Mouse (Mus musculus): Measurements from ENCODE around the gene Tpt1. TPM values are rescaled to one million over a fixed set of nuclear protein-coding genes. Genes with fewer than 3 reads are reported as not detected.

The Tpt1 gene
- polyA plus RNA-seq, 1 experiment: 3,849 TPM

DNA sequence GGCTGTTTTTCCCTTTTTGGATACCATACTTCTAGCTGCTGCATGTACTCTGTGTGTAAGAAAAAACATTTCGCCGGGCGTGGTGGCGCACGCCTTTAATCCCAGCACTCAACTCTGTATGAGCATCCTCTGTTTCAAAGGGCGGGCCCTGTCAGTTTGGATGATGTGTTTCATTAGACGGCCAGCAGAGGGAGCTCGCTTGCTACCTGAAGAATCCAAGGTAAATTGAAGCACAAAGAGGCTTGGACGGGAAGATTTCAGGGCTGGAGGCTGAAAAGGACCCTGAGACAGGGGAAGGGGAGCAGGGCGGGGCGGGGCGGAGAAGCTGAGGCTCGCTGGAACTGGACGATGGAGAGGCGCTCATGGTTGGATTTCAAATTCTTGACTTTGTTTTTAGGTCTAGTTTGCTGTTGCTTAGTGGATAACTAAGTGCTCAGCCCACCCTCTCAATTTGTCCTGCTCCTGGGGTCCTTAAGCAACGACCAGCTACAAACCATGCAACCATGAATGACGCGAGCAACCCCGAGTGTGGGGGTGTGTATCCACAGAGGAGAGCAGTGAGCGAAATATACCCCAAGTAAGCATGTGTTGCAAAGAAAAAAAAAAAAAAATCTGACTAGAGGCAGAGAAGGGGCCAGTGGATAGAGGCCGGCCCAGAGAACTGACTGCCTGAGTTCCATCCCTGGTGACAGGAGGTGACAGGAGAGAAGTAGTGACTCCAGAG, 31.6 kb downstream of the Tpt1 start:
- H3K27ac ChIP-seq (ENCODE audit: insufficient read depth, low read depth, low read length): no peak overlapping the region
- H3K4me3 ChIP-seq (ENCODE audit: insufficient read depth, low read length): no peak overlapping the region
- TF ChIP-seq POLR2A (IDR thresholded peaks at IDR 0.05; ENCODE audit: borderline replicate concordance, low read depth, low read length) (no peak), CTCF (IDR thresholded peaks at IDR 0.05; ENCODE audit: low read depth, low read length) (peak; percentile 87)
- H3K4me1 ChIP-seq (ENCODE audit: control insufficient read depth, insufficient read depth, low read length): peaks cover 2% of the 10 kb centered on the region

DNA sequence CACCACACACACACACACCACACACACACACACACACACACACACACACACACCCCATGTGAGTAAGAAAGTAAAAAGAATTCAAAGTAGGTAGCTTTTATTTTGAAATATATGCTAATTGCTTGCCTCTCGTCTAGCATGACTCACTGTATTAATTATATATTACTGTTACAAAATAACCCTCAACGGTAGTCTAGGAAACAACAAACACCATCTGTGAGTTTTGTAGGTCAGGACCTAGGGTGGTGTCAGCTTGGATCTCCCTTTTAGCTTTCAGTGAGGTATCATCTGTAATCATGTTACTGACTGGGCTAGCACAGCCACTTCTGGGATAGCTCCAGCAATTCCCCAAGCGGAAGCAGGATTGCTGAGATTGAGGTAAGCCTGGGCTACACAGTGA, 32.4 kb downstream of the Tpt1 start:
- TF ChIP-seq CTCF (IDR thresholded peaks at IDR 0.05; ENCODE audit: low read depth, low read length): no peak
- no peak for TF ChIP-seq POLR2A (IDR thresholded peaks at IDR 0.05; ENCODE audit: borderline replicate concordance, low read depth, low read length)

DNA sequence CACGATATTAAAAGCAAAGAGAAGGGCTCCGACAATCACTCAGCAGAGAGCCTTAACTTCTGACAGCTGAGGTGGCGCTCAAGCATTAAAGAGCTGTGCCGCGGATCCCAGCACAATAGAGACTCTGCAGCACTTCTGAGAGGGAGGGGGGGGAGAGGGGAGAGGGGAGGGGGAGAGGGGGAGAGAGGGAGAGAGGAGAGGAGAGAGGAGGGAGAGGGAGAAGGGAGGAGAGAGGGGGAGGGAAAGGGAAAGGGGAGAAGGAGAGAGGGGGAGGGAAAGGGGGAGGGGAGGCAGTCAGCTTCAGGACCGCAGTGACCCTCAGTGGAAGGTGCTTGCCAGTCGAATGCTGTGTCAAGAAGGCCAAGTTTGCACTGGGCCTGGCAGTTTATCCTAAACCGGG, 34.1 kb downstream of the Tpt1 start:
- no peak overlapping the region for H3K4me3 ChIP-seq (ENCODE audit: insufficient read depth, low read length)
- no peak for TF ChIP-seq POLR2A (IDR thresholded peaks at IDR 0.05; ENCODE audit: borderline replicate concordance, low read depth, low read length)
- TF ChIP-seq CTCF (IDR thresholded peaks at IDR 0.05; ENCODE audit: low read depth, low read length): no peak
- H3K4me1 ChIP-seq (ENCODE audit: control insufficient read depth, insufficient read depth, low read length): peaks cover 2% of the 10 kb centered on the region
- H3K27ac ChIP-seq (ENCODE audit: insufficient read depth, low read depth, low read length): no peak overlapping the region

More for the DNA sequence above, 32.4 kb downstream of the Tpt1 start:
- Histone ChIP-seq H3K27ac (ENCODE audit: insufficient read depth, low read depth, low read length) (no peak overlapping the region), H3K4me3 (ENCODE audit: insufficient read depth, low read length) (no peak overlapping the region), H3K4me1 (ENCODE audit: control insufficient read depth, insufficient read depth, low read length) (peaks cover 2% of the 10 kb centered on the region)

DNA sequence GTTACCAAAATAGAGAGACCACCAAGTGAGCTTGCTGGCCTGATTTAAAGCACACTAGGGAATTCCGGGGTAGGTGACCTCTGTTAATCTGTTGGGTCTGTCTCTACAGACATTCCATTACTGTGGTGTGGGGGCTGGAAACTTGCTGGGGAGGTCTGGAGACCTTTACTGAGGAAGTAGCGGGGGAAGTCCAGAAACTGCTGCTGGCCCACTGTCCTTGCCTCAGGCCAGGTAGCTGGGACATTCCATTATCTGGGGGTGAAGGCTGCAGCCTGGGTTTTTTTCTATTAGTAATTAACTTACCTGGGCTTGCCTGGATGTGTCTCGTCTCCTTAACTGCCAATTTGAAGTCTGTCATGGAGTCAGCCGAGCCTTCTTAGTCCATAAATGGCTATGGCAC, 37.0 kb downstream of the Tpt1 start:
- Histone ChIP-seq H3K4me3 (ENCODE audit: insufficient read depth, low read length) (no peak overlapping the region), H3K27ac (ENCODE audit: insufficient read depth, low read depth, low read length) (no peak overlapping the region)
- TF ChIP-seq POLR2A (IDR thresholded peaks at IDR 0.05; ENCODE audit: borderline replicate concordance, low read depth, low read length) (no peak), CTCF (IDR thresholded peaks at IDR 0.05; ENCODE audit: low read depth, low read length) (no peak)

DNA sequence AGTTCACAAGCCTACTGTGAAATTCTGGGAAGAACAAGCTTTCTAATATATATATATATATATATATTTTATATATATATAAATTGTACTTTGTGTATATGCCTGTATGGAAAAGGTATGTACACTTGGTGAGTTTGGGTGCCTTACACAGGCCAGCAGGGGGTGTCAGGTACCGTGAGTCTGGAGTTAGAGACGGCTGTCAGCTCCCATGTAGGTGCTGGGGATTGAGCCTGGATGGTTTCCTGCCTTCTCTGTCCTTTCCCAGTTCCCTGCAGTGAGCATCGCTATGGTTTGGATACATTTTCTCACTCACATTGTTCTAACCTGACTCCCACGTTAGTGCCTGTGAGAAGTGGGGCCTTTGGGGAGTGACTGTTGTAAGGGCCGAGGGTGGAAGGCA, 38.4 kb downstream of the Tpt1 start:
- Histone ChIP-seq H3K4me1 (ENCODE audit: control insufficient read depth, insufficient read depth, low read length) (no peaks in the 10 kb centered on the region), H3K4me3 (ENCODE audit: insufficient read depth, low read length) (no peak overlapping the region), H3K27ac (ENCODE audit: insufficient read depth, low read depth, low read length) (no peak overlapping the region)
- TF ChIP-seq POLR2A (IDR thresholded peaks at IDR 0.05; ENCODE audit: borderline replicate concordance, low read depth, low read length) (no peak), CTCF (IDR thresholded peaks at IDR 0.05; ENCODE audit: low read depth, low read length) (no peak)

More for the DNA sequence above, 37.0 kb downstream of the Tpt1 start:
- peaks cover 2% of the 10 kb centered on the region; the same call in 1 of the 2 replicates for H3K4me1 ChIP-seq (ENCODE audit: control insufficient read depth, insufficient read depth, low read length)

DNA sequence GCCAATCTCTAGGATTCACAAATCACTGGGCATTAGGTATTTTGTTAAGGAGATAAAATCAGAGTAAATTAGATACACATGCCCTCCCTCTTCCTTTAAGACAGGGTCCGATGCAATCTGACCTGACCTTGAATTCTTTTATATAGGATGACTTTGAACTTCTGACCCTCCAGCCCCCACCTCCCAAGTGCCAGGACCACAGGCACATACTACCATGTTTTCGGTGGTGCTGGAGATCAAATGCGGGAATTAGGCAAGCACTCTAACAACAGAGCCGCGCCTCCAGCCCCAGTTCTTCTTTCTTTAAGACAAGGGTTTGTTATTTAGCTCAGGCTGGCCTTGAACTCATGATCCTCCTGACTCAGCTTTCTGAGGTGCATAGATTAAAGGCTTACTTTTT, 39.0 kb downstream of the Tpt1 start:
- no peaks in the 10 kb centered on the region for H3K4me1 ChIP-seq (ENCODE audit: control insufficient read depth, insufficient read depth, low read length)
- H3K4me3 ChIP-seq (ENCODE audit: insufficient read depth, low read length): no peak overlapping the region
- no peak for TF ChIP-seq POLR2A (IDR thresholded peaks at IDR 0.05; ENCODE audit: borderline replicate concordance, low read depth, low read length)
- no peak for TF ChIP-seq CTCF (IDR thresholded peaks at IDR 0.05; ENCODE audit: low read depth, low read length)
- no peak overlapping the region for H3K27ac ChIP-seq (ENCODE audit: insufficient read depth, low read depth, low read length)

DNA sequence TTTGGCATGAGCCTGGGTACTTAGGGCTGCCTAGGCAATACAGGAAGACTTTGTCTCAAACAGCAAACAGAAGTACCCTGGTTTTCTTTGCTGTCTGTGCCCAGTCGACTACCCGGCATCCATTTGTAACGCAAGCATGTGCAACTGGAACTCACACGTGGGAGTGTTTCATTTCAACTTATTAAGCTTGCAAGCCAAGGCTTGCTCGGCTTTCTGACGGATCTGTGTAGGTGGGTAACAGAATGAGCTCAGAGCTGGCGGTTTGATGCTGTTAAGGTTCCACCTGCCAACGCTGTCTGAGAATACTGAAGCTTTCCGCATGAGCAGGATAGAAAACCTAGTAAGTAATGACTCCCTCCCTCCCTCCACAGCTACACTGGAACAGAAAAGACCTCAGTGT, 47.2 kb downstream of the Tpt1 start:
- TF ChIP-seq POLR2A (IDR thresholded peaks at IDR 0.05; ENCODE audit: borderline replicate concordance, low read depth, low read length) (no peak), CTCF (IDR thresholded peaks at IDR 0.05; ENCODE audit: low read depth, low read length) (no peak)
- Histone ChIP-seq H3K27ac (ENCODE audit: insufficient read depth, low read depth, low read length) (no peak overlapping the region), H3K4me1 (ENCODE audit: control insufficient read depth, insufficient read depth, low read length) (no peaks in the 10 kb centered on the region), H3K4me3 (ENCODE audit: insufficient read depth, low read length) (no peak overlapping the region)

Other genes starting within 250 kb of the Tpt1 start
- not detected in 2 replicates for gene Erich6b, start 202.8 kb upstream of the Tpt1 start, polyA plus RNA-seq (2012; ENCODE audit: insufficient read depth, insufficient read length, missing spikeins)
- gene Cog3, start 90.6 kb upstream of the Tpt1 start, polyA plus RNA-seq (2012; ENCODE audit: insufficient read depth, insufficient read length, missing spikeins): 14.6 and 15.3 TPM in 2 replicates
- 26.8 and 33.3 TPM in 2 replicates for gene Slc25a30, start 58.1 kb upstream of the Tpt1 start, polyA plus RNA-seq (2012; ENCODE audit: insufficient read depth, insufficient read length, missing spikeins)
- gene Kctd4, start 109.9 kb downstream of the Tpt1 start, polyA plus RNA-seq (2012; ENCODE audit: insufficient read depth, insufficient read length, missing spikeins): not detected in 2 replicates
- 15.7 and 18.7 TPM in 2 replicates for gene Gtf2f2, start 165.8 kb downstream of the Tpt1 start, polyA plus RNA-seq (2012; ENCODE audit: insufficient read depth, insufficient read length, missing spikeins)

Data from bone marrow macrophage, adult 2 months (primary cell).